Mouse (Mus musculus): ENCODE measurements around the gene Trf.
"Not testable (repeated sequence)": the region's sequence is repeated elsewhere in the genome, so short reads cannot be mapped to it uniquely, and the experiment has no call there.

Gene Trf

DNA sequence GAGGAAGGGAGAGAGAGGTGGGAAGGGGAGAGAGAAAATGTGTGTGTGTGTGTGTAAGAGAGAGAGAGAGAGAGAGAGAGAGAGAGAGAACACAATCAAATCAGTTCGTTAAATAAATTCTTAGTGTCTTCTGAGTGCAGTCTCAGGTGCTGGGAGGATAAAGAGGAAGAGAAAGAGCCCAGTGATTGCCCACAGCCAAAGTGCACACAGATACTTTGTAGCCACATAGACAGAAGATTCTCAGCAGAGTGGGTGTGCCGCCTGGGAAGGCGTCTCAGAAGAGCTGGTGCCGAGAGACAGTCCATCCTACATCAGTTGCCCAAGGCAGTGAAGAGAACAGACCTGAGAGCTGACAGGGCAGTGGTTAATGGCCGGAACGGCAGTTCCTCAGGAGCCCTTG, 16.0 kb downstream of the Trf start:
- DNase-seq, result no peak

- DNase-seq, result no peak
Observed at GRCm38 (mm10) chr9:103213631-103214030, 16.6 kb downstream of the Trf start.

GRCm38 (mm10) chr9:103212654-103213420, 17.4 kb downstream of the Trf start:
- DNase-seq, result no peak

DNA sequence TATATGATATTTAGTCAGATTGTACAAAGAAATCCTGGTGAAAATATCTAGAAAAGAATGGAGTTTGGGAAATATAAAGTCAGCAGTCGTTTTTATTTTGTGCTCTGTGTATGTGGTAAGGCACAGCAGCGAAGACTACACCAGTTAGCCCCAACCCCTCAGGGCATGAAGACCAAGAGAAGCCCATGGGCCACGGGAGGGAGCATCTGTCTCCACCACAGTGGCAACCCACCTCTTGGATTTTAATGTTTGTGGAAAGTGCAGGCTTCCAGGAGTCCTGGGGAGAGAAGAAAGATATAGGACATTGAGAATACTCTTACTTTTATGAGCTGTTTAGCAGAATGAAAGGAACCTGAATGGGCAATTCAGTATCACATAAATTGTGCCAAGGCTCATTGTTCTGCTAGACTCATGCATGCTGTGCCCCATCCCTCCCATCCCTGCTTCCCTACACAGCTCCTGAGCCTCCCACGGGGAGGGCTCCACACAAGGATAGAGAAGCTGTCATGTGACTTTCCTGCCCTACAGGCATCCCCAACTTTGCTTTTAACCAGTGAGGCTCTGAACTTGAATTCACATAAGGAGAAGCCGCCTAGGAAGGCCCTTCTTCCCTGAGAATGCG, 21.3 kb downstream of the Trf start:
- no peak for DNase-seq

DNA sequence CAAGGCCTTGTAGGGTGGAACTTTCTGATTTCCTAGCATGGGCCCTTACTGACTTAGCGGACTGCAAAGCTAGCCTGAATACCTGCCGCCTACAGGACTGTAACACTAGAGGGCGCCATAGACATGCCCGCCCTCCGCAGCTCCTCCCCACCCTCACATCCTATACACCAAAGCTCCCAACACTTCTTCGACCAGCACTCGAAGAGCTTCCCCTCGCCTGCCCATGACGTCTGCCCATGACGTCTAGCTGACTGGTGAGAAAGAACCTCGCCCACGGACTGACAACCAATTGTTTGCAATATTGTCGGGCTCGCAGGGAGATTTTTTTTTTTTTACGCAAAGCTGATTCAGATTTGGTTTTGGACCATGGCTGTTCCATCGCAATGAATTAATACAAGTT, 22.4 kb downstream of the Trf start:
- DNase-seq, result peak; percentile 51 to 68

- no peak for DNase-seq
Observed at GRCm38 (mm10) chr9:103205786-103206185, 24.5 kb downstream of the Trf start.

- DNase-seq, result peak; percentile 86 to 87
Observed at GRCm38 (mm10) chr9:103201561-103202260, 28.5 kb downstream of the Trf start, which contains the start of gene Srprb. TSS of gene Srprb (minus strand) at chr9:103202137.

GRCm38 (mm10) chr9:103188416-103188815, 41.8 kb downstream of the Trf start:
- DNase-seq, result no peak

DNA sequence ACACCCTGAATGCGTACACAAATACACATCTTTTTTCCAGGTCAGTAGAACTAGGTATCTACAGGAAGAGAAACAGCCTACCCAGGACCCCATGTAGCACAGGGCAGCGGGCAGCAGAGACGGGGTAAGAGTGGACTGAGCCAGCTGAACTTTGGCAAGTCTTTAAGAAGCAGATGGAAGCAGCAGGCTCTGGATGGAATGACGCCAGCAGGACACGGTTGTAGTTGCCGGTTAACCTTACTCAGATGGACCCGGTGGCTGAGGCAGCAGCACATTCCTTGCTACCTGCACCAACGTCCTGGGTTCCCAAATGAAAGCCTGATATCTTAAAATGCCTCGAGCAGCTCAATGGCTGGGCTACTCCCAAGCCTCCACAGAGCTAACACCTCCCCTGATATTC, 43.5 kb downstream of the Trf start:
- DNase-seq, result no peak

DNA sequence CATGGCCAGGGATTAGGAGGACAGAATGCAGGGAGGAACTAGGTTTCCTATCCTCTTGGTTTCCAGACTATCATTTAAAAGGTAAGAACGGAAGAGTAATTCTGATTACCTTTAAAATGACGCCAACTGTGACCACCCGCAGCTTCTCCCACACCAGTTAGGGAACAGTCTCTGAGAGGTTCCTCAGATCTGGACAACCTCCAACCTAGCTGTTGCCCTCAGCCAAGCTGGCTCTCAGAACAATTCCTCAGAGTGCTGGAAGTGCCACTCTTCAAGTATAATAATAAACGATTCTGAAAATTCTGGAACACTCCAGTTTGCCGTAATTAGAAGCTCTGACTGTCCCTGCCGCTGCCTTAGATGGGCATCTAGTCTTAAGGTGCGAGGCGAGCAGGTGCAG, 44.3 kb downstream of the Trf start:
- no peak for DNase-seq

- DNase-seq, result no peak
Observed at GRCm38 (mm10) chr9:103184855-103185254, 45.4 kb downstream of the Trf start.

GRCm38 (mm10) chr9:103181886-103182285, 48.4 kb downstream of the Trf start:
- no peak for DNase-seq

- peak; percentile 28 to 30 for DNase-seq
Observed at GRCm38 (mm10) chr9:103180807-103181565, 49.3 kb downstream of the Trf start.

DNA sequence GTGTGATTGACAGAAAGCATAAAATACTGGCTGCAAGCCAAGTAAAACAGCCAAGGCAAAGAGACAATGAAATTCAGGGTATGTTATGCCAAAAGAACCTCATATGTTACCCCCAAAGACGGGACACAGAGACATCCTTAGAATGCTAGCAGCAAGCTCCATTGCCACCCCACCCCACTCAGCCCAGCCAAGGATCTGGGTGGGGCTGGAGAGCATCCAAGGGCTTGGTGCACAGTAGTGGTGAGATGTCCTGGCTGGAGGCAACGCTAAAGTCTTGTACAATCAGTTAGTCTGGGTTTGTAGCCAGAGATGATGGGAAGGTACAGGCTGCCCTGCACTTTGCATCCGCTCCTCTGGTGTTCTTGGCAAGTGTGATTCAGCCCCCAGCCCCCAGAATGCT, 49.9 kb downstream of the Trf start:
- DNase-seq, result no peak

DNA sequence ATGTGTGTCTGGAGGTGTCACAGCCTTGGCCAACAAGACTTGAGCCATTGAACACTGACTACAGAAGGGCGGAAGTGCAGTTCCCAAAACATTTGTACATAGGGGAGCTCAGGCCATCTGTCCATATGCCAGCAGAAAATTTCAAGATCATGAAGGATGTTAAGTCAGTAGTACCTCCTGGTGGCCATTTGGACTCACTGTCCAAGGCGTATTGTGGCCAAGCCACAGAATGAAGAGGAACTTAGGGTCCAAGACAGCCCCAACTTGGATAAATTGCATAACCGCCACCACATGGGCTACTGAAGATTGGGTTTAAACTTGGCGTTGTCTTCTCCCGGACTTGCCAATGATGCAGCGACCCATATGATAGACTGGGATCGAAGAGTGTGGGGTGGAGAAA, 54.6 kb downstream of the Trf start:
- no peak for DNase-seq

DNA sequence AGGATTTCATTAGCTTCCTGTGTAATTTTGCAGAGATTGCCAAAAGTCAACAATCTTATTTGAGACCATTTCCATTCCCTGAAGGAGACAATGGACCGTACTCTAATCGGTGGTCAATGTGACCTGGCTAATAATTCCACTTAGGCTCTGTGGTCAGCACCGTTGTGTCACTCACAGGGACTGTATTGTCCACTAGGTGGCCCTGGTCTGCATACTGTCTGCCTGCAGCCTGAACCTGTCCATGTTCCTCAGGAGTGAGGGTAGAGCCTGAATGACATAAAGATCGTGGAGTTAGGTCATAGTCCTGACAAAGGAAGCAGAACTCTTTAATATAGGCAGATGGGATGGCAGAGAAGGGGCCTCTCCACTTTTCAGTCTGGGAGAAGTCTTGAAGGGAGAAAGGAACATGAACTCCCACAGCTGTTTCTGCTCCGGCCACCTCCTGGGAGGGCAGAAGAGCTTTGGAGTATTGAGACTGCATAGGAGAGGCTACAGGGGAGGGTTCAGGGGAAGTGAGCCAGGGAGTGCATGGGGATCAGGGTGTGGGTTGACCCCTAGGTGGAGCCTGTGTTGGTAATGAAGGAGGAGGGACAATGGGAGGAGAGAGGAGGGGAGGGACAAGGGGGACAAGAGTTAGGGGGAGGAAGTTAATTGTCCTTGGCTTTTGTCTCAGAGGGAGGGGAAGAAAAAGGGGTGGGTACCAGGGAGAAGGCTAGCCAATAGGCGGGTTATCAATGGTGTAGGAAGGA, 55.3 kb downstream of the Trf start:
- DNase-seq, result no peak

DNA sequence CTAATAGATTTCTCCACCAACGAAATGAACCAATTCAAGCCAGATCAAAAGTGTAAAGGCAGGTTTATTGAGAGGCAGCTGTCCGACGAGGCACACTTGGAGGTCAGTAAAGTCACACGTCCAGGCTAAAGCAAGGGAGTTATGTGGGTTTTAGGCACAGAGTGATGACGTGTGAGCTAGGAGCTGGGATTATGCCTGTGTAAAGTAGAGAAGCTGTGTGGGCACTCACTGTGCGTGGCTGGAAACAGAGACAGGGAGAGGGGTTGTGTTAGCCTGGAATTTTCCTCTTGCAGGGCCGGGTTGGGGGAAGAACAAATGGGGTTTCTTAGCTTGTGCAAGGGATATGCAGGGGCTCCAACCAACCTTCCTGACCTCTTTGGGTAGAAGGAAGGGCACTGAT, 61.5 kb downstream of the Trf start:
- DNase-seq, result no peak

DNA sequence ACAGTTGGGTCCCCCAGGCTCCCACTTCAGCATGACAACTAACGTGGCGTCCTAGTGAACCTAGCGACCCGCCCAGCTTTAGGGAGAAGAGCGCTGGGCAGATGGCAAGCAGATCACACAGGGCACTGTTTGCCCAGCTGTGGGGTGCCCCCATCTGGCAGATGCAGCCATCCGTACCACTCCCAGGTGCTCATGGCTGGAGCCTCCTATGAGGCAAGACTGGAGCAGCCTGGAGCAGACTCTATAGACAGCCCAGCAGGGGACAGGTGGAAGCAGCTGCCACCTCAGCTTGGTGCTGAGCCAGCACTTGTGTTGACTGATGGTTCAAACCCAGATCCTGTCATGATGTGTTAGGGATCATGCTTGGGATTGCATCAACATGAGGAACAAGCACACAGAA, 62.2 kb downstream of the Trf start:
- no peak for DNase-seq

- DNase-seq, result no peak
Observed at GRCm38 (mm10) chr9:103163806-103164205, 66.4 kb downstream of the Trf start.

DNA sequence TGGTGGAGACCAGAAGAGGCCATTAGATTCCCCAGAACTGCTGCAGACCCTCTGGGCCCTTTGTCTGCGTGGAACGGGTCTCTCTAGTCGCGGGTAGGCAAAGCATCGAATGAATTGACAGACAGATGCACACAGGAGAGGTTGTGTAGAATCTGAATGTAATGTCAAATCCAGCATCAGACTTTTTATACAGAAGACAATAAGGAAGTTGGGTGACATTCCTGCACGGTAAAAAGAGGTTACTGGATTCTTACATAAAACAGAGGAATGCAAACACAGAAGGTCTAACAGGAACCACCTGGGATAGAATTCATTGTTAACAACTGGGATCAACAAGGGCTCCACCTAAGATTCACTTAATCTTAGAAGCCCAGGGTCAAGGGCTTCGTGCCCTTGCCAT, 75.1 kb downstream of the Trf start:
- not testable (repeated sequence) for DNase-seq

- no peak for DNase-seq
Observed at GRCm38 (mm10) chr9:103154568-103154967, 75.7 kb downstream of the Trf start.

Data from thymus, adult 18-20 months (tissue).